Mouse (Mus musculus) neural tube, embryonic 12.5 days (tissue): Measurements from ENCODE around the gene Ap4b1. TPM values are rescaled to one million over a fixed set of nuclear protein-coding genes. Genes with fewer than 3 reads are reported as not detected.
"Not testable (repeated sequence)": the region's sequence is repeated elsewhere in the genome, so short reads cannot be mapped to it uniquely, and the experiment has no call there.

ENCODE experiments used
- ATAC-seq: fragments of 200-750 bp; cut with Nextera tagmentation; 2 replicates; pipeline ENCODE4 v1.8.0; 2017; ENCODE audit warnings: low read depth, mild to moderate bottlenecking, moderate TSS enrichment, moderate library complexity; ENCODE audit not compliant: low FRiP score
- H3K27ac ChIP-seq: fragments of 300-500 bp; sonication (generic); 2 replicates; pipeline ENCODE4 v1.5.1; 2016
- H3K27me3 ChIP-seq: fragments of 300-500 bp; sonication (generic); replicated peaks from 2 replicates; pipeline ENCODE4 v1.6.1; 2016; ENCODE audit warnings: mild to moderate bottlenecking
- H3K36me3 ChIP-seq: fragments of 300-500 bp; sonication (generic); 2 replicates; pipeline ENCODE4 v1.6.1; 2016; ENCODE audit warnings: mild to moderate bottlenecking
- H3K4me1 ChIP-seq: fragments of 300-500 bp; sonication (generic); 2 replicates; pipeline ENCODE4 v1.6.1; 2016
- H3K4me2 ChIP-seq: fragments of 300-500 bp; sonication (generic); replicated peaks from 2 replicates; pipeline ENCODE4 v1.6.1; 2016; ENCODE audit warnings: mild to moderate bottlenecking
- H3K4me3 ChIP-seq: fragments of 300-500 bp; sonication (generic); 2 replicates; pipeline ENCODE4 v1.5.1; 2016
- H3K9ac ChIP-seq: fragments of 300-500 bp; sonication (generic); 2 replicates; pipeline ENCODE4 v1.6.1; 2016; ENCODE audit warnings: mild to moderate bottlenecking
- H3K9me3 ChIP-seq: fragments of 300-500 bp; sonication (generic); 2 replicates; pipeline ENCODE4 v1.6.1; 2016; ENCODE audit warnings: mild to moderate bottlenecking
- WGBS: fragments of 180-500 bp; shearing (Covaris S2); methylation state at CpG from one replicate; pipeline ENCODE4 v1.1.7; 2016; 5-methylcytosine and 5-hydroxymethylcytosine counted together
- polyA plus RNA-seq: library from polyadenylated mRNA; unstranded; fragments of >200 nt; fragmentation: Nextera tagmentation; extraction: Ambion mirVana; gene quantifications from 2 replicates; pipeline ENCODE4 v1.2.1, GENCODE M21; 2016

The Ap4b1 gene
- polyA plus RNA-seq, 1 experiment from 2014 or later: 23.8 TPM

DNA sequence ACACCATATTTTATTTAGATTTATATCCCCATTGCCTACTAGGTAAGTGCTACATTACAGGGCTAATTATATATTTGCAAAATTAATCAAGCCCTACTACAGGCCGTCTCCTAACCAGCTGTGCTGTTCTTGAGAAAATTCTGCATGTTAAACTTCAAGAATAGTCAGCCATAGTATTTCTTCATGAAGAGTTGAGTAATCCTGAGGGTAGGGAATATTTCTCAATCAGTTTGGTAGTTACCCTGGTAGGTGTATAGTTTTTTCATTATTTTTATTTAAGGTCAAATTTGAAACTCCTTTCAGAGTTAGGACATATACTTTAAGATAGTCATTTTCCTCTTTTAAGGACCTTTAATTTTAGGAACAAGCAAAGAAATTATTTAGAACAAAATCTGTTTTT, 3.6 kb upstream of the Ap4b1 start:
- H3K9ac ChIP-seq: no peak overlapping the region
- H3K27ac ChIP-seq: no peak overlapping the region
- no peaks in the 10 kb centered on the region for H3K9me3 ChIP-seq
- peaks cover 13% of the 10 kb centered on the region for H3K4me1 ChIP-seq
- peaks cover 37% of the 10 kb centered on the region for H3K36me3 ChIP-seq
- no peak overlapping the region for H3K4me2 ChIP-seq
- no peak overlapping the region for H3K4me3 ChIP-seq
- ATAC-seq: no peak
- WGBS: 95% methylated on average over 1 of the region's 1 CpGs
- H3K27me3 ChIP-seq: no peaks in the 10 kb centered on the region

GRCm38 (mm10) chr3:103809799-103810150, 455 bp downstream of the Ap4b1 start:
- Histone ChIP-seq H3K36me3 (peaks cover 16% of the 10 kb centered on the region; the same call in 1 of the 2 replicates), H3K27me3 (no peaks in the 10 kb centered on the region), H3K4me3 (peak overlapping the region; percentile 75), H3K9ac (peak overlapping the region; percentile 74), H3K4me2 (peak overlapping the region; percentile 83), H3K4me1 (peaks cover 13% of the 10 kb centered on the region), H3K27ac (peak overlapping the region; percentile 82; the same call in 1 of the 2 replicates), H3K9me3 (no peaks in the 10 kb centered on the region)
- peak; percentile 74 for ATAC-seq
- WGBS: 5% methylated on average over 14 of the region's 14 CpGs

DNA sequence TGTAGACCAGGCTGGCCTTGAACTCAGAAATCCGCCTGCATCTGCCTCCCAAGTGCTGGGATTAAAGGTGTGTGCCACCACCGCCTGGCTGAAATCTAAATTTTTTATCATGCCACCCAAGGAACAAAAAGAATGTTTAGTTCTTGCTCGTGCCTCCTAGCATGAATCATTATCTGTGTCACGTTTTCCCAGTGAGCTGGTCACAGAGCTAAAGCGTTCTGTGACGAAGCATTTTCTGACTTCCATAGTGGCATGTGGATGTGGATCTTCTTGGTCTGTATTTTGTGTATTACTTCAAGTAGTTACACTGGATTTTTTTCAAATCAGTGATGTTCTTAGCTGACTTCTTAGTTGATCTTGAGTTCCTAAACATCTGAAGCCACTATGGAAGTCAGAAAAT, 1.6 kb downstream of the Ap4b1 start:
- H3K27me3 ChIP-seq: no peaks in the 10 kb centered on the region
- H3K4me3 ChIP-seq: no peak overlapping the region
- H3K9me3 ChIP-seq: no peaks in the 10 kb centered on the region
- H3K9ac ChIP-seq: no peak overlapping the region
- H3K36me3 ChIP-seq: peaks cover 20% of the 10 kb centered on the region
- H3K4me2 ChIP-seq: no peak overlapping the region
- H3K27ac ChIP-seq: no peak overlapping the region
- 87% methylated on average over 6 of the region's 6 CpGs for WGBS
- ATAC-seq: no peak
- H3K4me1 ChIP-seq: peaks cover 13% of the 10 kb centered on the region

DNA sequence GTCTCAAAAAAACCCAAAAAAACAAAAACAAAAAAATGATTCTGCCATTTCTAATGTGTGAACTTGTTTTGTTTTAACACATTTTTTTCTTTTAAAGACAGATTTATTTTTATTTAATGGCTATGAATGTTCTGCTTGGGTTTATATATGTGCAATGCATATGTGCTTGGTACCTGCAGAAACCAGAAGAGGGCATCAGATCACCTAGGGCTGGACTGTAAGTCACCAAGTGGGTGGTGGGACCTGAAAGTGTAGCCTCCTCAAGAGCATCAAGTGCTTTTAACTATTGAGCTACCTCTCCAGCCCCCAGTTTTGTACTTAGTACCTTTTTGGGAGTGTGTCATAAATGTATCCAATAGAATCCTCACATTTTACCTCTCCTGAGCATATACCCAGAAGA, 18.2 kb downstream of the Ap4b1 start:
- no peak for ATAC-seq
- Histone ChIP-seq H3K27ac (no peak overlapping the region), H3K9me3 (no peaks in the 10 kb centered on the region), H3K9ac (no peak overlapping the region), H3K4me2 (no peak overlapping the region), H3K36me3 (no peaks in the 10 kb centered on the region; the same call in 1 of the 2 replicates), H3K27me3 (no peaks in the 10 kb centered on the region), H3K4me1 (no peaks in the 10 kb centered on the region), H3K4me3 (no peak overlapping the region)

- ATAC-seq: no peak
- Histone ChIP-seq H3K4me3 (no peak overlapping the region), H3K9me3 (no peaks in the 10 kb centered on the region), H3K9ac (no peak overlapping the region), H3K4me2 (no peak overlapping the region), H3K27ac (no peak overlapping the region), H3K4me1 (no peaks in the 10 kb centered on the region), H3K36me3 (no peaks in the 10 kb centered on the region), H3K27me3 (no peaks in the 10 kb centered on the region)
- 87% methylated on average over 3 of the region's 3 CpGs for WGBS
Measured at GRCm38 (mm10) chr3:103829036-103829435, 19.7 kb downstream of the Ap4b1 start.

GRCm38 (mm10) chr3:103830681-103831080, 21.4 kb downstream of the Ap4b1 start:
- H3K9ac ChIP-seq, H3K4me2 ChIP-seq, H3K27me3 ChIP-seq, H3K4me3 ChIP-seq, H3K36me3 ChIP-seq, H3K9me3 ChIP-seq, H3K27ac ChIP-seq, ATAC-seq, H3K4me1 ChIP-seq: not testable (repeated sequence)
- 68% methylated on average over 1 of the region's 1 CpGs for WGBS

DNA sequence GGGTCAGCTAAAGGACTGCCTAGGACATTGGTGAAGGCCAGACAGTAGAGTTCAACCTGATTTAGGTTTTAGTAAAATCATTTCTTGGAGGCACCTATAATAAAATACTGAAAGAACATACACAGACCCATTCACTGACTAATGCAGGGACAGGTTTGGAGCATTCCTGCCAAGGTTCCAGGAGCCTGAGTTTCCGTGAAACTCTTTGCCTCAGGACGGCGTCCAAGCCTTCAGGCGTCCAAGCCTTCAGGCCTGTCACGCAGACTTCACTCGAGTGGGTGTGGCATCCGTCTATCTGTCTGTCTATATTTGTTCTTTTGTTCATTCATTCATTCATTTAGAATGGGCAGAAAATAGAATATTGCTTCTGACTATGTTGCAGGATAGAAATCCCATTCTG, 21.8 kb downstream of the Ap4b1 start:
- 88% methylated on average over 7 of the region's 7 CpGs for WGBS
- no peak overlapping the region for H3K4me3 ChIP-seq
- no peaks in the 10 kb centered on the region for H3K27me3 ChIP-seq
- no peak overlapping the region for H3K4me2 ChIP-seq
- H3K36me3 ChIP-seq: no peaks in the 10 kb centered on the region
- H3K9ac ChIP-seq: no peak overlapping the region
- ATAC-seq: no peak
- no peak overlapping the region for H3K27ac ChIP-seq
- H3K9me3 ChIP-seq: no peaks in the 10 kb centered on the region
- no peaks in the 10 kb centered on the region for H3K4me1 ChIP-seq

DNA sequence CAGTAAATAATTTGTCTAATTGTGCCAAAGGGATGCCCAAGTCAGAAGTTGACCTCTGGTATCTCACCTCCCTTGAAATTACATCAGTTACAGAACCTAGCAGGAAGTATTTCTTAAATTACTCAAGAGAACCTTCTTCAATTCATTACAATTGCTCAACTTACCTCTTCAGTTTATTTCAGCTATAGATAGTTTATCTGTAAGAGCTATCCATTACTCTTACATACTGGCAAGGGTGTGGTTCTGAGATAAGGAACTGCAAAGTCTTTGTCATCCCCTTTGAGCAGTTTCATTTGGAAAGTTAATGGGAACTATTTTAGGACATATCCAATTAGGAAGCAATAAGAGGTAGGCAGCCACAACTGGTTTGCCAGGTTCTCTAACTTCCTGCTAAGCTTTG, 23.1 kb downstream of the Ap4b1 start, which contains the start of gene Bcl2l15:
Bcl2l15 (plus strand) TSS at position 176 of the 400 bp plus-strand sequence.
- no peaks in the 10 kb centered on the region for H3K27me3 ChIP-seq
- H3K4me3 ChIP-seq: no peak within 1 kb of the TSS
- no peak for ATAC-seq
- H3K36me3 ChIP-seq: no peaks in the 10 kb centered on the region
- no peak within 1 kb of the TSS for H3K4me2 ChIP-seq
- no peak within 1 kb of the TSS for H3K9ac ChIP-seq
- H3K9me3 ChIP-seq: no peaks in the 10 kb centered on the region
- H3K27ac ChIP-seq: no peak within 1 kb of the TSS
- no peaks in the 10 kb centered on the region for H3K4me1 ChIP-seq

DNA sequence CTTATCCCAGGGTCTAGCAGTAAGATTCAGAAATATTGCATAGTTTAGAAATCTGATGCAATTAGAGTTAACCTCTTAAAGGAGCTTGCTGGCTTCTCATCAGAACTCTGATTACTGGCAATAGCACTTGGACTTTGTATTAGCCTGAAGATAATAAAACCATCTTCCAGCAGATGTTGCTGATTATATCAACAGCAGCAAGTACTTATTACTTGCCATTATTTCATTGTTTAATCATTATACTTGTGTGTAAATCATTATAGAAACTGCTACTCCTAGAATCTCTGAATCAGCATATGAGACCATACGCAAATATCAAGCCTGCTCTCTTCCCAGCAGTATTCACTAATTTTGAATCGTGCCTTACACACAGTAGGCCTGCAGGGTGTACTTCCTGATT, 24.7 kb downstream of the Ap4b1 start:
- no peaks in the 10 kb centered on the region for H3K27me3 ChIP-seq
- H3K4me1 ChIP-seq: no peaks in the 10 kb centered on the region
- H3K4me3 ChIP-seq: no peak overlapping the region
- 91% methylated on average over 2 of the region's 2 CpGs for WGBS
- H3K9ac ChIP-seq: no peak overlapping the region
- no peak overlapping the region for H3K4me2 ChIP-seq
- no peaks in the 10 kb centered on the region for H3K9me3 ChIP-seq
- no peaks in the 10 kb centered on the region for H3K36me3 ChIP-seq
- ATAC-seq: no peak
- no peak overlapping the region for H3K27ac ChIP-seq

GRCm38 (mm10) chr3:103835272-103835950, 26.1 kb downstream of the Ap4b1 start:
- Histone ChIP-seq H3K27me3 (no peaks in the 10 kb centered on the region), H3K4me3 (no peak overlapping the region), H3K9ac (no peak overlapping the region), H3K27ac (no peak overlapping the region), H3K4me2 (no peak overlapping the region), H3K4me1 (no peaks in the 10 kb centered on the region), H3K9me3 (no peaks in the 10 kb centered on the region), H3K36me3 (no peaks in the 10 kb centered on the region)
- no peak for ATAC-seq
- WGBS: 80% methylated on average over 6 of the region's 6 CpGs

DNA sequence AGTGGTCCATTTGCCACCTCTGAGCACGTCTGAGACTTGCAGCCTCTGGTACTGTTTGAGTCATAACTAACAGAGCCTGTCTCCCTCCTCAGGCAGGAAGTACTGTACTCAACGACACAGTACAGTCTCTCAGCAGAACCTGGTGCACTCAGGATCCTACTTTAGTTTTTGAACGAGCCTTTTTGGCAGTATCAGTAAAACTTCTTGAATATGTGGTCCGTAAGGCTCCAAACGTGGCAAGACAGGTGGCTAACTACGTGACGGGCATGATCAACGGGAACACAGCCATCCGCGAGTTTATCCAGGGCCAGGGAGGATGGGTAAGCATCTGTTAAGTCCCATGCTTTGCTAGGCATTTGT, 26.6 kb downstream of the Ap4b1 start:
- Histone ChIP-seq H3K4me1 (no peaks in the 10 kb centered on the region), H3K9ac (no peak overlapping the region), H3K4me2 (no peak overlapping the region), H3K27me3 (no peaks in the 10 kb centered on the region), H3K27ac (no peak overlapping the region), H3K9me3 (no peaks in the 10 kb centered on the region), H3K36me3 (no peaks in the 10 kb centered on the region), H3K4me3 (no peak overlapping the region)
- 85% methylated on average over 10 of the region's 10 CpGs for WGBS
- no peak for ATAC-seq

GRCm38 (mm10) chr3:103836453-103836852, 27.1 kb downstream of the Ap4b1 start:
- 99% methylated on average over 5 of the region's 5 CpGs for WGBS
- Histone ChIP-seq H3K4me1 (no peaks in the 10 kb centered on the region), H3K9me3 (no peaks in the 10 kb centered on the region), H3K27ac (no peak overlapping the region), H3K9ac (no peak overlapping the region), H3K36me3 (no peaks in the 10 kb centered on the region), H3K4me2 (no peak overlapping the region), H3K27me3 (no peaks in the 10 kb centered on the region), H3K4me3 (no peak overlapping the region)
- ATAC-seq: no peak

DNA sequence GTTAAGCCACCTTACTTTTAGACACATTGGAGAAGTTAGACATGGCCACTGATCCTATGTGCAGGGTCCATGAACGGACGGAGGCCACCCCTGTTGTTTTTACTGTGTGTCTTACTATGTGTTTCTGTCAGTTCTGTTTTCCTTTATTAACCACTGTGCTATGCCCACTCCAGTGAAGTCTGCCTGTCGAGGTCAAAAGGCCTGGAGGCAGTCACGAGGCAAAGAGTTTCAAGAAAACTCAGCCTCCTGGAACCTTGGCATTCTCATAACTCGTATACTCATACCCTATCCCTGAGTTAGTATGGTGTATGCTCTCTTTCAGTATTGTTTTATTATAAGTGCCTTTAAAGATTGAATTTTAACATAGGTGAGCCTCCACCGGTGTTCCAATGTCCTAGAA, 30.4 kb downstream of the Ap4b1 start:
- no peaks in the 10 kb centered on the region for H3K36me3 ChIP-seq
- H3K9me3 ChIP-seq: no peaks in the 10 kb centered on the region
- H3K9ac ChIP-seq: no peak overlapping the region
- no peaks in the 10 kb centered on the region for H3K27me3 ChIP-seq
- 94% methylated on average over 6 of the region's 6 CpGs for WGBS
- H3K4me1 ChIP-seq: no peaks in the 10 kb centered on the region
- ATAC-seq: no peak
- H3K4me2 ChIP-seq: no peak overlapping the region
- no peak overlapping the region for H3K27ac ChIP-seq
- no peak overlapping the region for H3K4me3 ChIP-seq
